Mouse (Mus musculus) right cerebral cortex, postnatal 4 days (tissue): ENCODE measurements around the gene Gria2.

ENCODE experiments used
- DNase-seq: peaks from one replicate; pipeline ENCODE4 v3.0.0-alpha.2; 2022

The Gria2 gene

DNA sequence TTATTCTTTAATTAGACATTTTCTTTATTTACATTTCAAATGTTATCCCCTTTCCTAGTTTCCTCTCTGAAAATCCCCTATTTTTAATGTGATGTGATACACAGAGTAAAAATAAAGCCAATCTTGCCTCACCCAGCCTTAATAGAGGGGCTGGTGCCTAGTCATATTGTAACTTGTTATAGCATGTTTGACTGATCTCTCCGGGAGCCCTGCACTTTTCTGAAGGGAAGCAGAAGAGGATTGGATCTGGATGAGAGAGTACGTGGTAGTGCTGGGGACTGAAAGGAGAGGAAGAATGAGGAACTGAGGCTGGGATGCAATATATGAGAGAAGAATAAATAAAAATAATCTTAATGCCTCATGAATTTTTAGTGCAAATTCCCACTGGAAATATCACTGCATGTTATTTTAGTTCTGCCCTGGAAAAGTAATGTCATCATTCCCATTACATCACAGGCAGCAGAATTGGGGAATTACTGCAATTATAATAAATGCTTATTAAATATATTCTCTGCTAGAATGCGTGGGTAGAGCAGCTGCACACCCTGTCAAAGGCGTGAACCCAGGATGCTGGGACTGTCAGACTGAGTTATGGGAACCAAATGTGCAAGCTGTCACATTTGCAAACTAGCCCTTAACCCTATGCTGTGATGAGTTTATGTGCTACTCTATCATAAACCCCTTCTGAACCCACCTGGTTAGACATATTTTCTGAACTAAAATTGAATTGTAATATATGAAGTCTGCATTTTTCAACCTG lies 28.4 kb downstream of the Gria2 start:
- no peak for DNase-seq

DNA sequence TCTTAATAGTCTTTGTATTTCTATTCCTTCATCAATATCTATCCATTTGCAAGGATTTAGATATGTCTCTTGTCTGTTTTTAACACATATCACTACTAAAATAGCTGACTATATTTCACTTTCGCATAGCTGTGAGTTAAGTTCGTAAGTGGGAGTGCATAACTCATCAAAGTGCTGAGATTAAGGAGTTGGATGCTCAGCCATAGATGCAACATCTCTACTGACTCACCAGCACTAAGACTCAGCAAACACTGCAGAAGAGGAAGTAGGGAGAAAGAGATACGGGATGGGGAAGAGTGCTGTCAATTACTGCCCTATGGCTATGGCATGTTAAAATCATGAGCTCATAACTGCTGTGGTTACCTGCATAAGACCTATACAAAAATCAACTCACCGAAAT lies 29.4 kb downstream of the Gria2 start:
- DNase-seq, result no peak

DNA sequence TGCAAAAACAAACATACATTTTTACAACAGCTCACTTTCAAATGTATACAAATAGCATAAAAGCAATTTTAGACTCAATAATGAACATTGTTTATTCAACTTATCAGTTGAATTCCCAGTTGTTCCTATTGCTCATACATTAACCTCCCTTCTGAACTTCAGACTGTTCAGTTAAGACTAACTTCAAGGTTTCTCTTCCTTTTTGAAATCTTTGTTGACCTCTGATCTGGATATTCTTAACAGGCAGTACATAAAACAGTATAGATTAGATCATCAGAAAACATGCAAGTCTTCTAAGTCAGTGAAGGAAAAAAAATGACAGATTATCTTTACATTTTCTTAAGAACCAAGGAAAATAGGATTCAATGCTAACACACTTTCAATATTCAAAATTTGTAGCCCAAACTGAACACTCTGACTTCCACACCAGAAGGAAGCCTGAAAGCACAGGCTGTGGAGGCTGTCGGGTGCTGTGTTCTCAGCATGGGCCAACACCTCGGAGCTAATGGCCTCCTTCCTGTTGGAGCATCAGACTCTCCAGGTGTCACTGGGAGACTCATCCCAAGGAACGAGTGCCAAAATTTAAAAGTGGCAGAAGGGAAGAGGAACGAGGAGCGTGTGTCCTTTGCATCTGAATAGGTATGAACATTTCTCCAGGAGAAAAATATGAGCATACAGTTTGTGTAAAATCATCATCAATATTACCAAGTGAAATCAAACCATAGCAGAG lies 33.0 kb downstream of the Gria2 start:
- DNase-seq, result no peak

DNA sequence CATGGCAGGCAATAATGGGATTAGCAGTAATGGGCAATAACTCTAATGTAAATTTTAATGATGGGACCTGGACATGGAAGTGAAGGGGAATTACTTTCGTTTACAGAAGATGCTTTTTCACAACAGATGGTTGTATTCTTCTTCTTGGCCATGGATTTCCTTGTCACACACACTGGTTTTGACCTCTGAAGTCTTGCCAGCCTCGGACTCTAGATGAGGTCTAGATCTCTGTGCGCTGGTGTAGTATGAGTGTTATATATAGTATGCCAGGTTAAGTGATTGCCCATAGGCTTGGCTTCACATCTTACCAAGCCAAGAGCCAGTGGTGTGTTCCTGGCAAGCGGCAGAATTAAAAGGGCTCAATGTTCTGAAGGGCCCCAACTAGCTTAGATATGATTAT lies 43.7 kb downstream of the Gria2 start:
- no peak for DNase-seq

DNA sequence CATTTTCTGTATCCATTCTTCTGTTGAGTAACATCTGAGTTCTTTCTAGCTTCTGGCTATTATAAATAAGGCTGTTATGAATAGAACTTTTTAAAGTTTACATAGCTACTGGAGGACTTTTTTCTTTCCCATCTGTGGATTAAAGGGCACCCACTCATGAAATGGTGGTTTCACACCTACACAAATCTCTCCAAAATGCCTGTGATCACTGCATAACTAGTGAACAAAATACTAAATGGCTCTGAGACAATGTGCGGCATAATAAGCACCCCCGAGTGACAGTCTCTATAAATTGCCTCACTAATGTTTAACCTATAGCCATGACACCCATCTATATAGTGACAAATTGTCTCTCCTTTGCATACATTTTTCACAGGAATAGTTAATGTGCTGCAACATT lies 44.3 kb downstream of the Gria2 start:
- no peak for DNase-seq

DNA sequence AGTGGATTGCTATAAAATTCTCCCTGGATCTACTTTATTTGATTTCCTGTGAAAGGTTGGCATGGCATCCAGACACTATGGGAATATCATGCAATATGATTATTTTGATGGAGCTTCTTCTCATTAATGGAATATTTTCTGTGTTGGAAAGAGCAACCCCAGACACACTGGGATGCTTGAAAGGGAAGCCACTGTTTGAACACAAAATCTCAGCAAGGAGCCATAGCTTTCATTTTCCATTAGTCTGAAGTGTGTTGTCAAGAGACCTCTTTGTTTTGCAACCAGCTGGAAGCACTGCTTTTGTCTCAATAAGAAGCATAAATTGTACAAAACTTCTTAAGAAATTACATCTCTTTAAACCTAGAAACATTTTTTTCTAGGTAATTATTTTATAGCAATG lies 51.8 kb downstream of the Gria2 start:
- DNase-seq, result no peak

DNA sequence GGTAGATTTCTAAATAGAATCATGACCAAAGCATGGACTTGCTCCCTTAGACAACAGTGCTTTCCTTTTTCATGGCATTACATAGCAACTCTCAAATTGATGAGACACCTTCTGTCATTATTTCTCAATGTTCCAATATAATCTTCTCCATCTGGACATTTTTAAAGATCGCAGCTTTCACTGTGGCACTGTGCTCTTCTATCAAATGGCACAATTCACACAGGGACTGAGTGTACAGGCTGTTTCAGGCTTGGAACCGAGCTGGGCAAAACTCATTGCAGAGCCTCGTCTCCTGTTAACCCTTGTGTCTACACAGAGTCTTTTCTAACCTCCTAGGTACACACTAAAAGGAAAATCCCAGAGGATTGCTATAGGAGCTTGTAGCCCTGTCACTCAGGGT lies 77.4 kb downstream of the Gria2 start:
- DNase-seq, result no peak

DNA sequence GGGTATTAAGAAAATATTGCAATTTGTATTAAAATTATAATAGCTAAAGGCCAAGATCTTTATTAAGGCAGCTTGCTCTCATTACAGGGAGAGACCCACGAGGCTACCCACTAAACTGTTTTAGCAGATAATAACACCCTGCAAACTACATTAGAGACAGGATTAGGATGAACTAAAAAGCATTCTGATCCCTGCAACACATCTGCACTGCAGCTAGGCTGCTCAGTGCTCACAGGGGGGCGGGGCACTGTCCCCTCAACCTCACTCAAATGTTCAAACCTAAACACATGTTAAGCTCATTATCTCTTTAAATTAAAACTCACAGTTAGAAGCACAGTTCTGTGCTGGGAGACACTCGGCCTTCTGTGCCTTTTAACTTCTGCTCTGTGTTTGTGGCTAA lies 89.5 kb downstream of the Gria2 start:
- no peak for DNase-seq

DNA sequence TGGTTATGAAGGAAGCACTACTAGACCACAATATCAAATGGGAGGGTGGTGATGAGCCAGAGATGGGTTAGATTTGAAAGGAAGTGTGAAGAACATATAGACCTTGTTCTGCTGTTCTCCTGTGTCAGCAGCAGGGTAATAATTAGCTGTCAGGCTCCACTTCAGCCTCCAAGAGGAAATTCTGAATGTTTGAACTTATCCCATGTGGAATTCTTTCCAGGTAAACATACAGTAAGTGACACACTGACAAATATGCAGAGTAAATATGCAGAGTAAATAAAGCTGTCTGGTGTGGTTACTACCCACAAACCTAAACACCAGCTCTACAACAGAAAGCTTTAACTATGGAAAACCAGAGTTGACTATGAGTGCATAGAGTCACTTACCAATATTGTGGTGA lies 93.6 kb downstream of the Gria2 start:
- no peak for DNase-seq

DNA sequence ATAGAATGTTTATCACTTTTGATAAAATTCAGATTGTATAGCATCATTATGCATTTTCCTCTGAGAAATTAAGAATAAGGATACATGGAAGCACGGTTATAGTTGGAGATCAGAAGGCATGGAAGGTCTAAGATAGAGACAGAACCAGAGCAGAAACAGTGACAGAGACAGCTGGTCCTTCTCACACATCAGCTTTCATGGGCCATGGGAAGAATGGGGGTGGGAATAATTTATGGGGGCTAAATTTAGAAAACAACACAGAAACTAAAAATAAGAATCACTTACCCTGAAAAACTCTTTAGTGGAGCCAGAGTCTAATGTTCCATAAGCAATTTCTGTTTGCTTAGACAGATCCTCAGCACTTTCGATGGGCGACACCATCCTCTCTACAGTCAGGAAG lies 100.5 kb downstream of the Gria2 start:
- DNase-seq, result no peak

DNA sequence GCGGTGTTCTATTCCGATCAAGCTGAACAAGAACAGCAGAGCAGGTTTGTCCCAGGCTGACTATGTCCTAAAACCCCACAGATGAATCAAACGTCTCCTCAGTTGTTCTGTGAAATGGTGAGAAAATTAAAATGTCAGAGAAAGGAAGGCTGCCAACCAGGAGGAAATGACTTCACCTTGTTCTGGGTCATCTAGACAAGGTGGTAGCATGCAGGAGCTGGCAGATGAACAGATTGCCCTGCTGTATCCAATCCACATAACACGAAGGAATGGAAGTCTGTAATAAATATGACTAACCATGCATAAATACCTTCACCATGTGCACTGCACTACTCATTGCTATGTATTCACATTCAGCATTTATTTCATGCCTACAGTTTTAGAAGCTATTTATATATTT lies 105.1 kb downstream of the Gria2 start:
- no peak for DNase-seq

DNA sequence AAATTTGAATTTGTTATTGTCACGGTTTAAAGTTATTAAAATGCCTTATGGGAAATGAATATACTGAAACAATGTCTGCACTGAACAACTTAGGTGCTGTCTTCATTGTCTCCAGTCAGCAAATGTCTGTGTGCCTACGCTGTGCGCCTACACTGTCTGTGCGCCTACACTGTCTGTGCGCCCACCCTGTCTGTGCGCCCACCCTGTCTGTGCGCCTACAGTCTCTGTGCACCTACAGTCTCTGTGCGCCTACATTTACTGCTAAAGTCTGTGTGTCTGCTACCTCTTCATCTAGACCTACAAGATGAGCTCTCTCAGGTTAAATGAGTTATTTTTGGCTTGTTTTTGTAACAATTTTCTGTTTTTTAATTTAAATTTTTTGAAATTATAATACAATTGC lies 107.7 kb downstream of the Gria2 start:
- no peak for DNase-seq

DNA sequence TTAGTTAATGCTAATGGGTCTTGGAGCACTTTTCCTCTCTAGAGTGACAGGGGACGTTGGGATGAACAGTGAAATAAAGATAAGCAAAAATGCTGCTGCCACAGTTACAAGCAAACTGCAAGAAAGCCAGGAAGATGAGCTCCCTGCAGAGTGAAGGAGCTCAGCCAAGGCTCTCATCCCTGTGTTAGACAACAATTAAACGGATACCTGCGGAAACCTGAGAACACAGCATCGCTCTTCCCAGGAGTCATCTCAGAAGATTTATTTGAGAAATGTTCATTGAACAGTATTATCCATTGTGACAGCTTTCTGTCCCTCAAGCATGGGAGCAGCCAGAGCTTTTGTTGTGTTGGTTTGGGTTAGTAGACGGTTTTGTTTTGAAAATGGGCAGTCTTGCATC lies 137.5 kb downstream of the Gria2 start:
- DNase-seq, result no peak

DNA sequence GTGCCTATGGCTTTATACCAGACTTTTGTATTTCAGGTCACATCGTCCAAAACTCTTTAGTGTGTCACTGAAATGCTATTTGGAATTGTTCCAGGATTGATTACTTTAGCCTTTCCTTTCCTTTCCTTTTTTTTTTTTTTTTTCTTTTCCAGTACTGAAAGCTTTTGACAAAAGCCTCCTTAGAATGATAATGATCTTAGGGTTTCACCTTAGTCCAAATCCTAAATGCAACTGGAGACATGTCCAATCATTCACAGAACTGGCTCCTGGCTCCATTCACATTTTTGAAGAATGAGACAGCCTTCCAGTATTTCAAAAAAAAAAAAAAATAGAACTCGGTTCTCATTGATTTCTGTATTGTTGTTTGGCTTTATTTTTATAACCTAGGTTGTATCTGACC lies 139.3 kb downstream of the Gria2 start:
- no peak for DNase-seq

DNA sequence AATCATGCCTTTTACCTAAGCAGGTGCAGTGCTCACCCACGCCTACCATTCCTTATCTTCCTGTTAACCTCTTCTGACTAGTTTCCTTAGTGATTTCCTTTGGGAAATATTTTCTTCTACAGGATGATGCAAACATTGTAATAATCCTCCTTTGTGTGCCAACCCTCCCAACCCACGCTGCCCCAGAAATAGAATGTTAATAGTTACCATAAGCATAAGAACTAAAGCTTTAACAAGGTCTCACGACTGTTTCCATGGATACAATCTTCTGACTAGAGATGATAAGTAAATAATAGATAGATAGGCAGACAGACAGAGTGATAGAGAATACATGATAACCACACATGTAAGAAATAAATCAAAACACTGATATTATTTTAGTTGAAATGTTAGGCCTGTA lies 140.8 kb downstream of the Gria2 start:
- no peak for DNase-seq

DNA sequence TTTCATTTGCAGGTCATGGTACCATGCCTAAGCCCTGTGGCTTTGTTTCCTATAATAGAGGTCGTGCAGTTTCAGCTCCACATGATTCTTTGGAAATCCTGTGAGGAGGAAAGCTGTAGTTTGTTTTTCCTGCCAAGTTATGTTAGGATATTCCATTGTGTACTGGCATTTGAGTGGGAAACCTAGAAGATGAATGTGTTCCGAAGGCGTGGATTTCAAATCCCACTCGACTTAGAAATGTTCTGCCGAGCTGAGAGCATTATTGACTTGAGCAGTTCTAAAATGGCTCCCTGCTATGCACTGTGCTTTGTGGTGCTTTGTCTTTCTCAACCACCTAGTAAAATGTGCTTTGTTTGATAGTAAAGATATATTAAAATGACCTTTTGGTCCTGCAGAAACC lies 150.4 kb downstream of the Gria2 start:
- DNase-seq, result no peak
